14 mouse cellular contexts compared by ENCODE assay signal in the genomic region with DNA sequence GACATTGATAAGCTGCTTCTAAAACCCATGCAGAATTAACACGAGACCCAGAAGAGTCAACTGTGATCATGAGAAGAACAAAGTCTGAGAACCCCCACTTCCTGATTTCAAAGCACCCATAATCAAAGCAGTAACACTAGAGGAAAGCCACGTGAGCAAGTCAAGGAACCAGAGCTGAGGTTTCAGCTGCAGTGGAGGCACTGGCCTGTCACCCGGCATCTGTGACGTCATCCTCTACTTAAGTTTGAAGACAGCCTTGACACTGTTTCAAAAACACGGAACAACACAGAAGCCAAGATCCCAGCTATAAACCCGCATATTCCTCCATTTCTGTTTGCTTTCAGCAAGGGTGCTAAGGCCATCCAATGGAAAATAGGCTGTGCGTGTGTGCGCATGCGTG. TPM values are rescaled to one million over a fixed set of nuclear protein-coding genes. Genes with fewer than 3 reads are reported as not detected.
DNase-seq lines count a peak whose midpoint lies in the region; ATAC-seq and TF ChIP-seq lines count a peak whose summit lies in the region.
"Had no signal": no experiment of that assay in that cellular context is flagged by ENCODE, and none has a peak within 500 bp of the region (broad histone marks: within the 10 kb centered on the region; RNA-seq: fewer than 3 reads in every experiment).

No protein-coding gene starts in this region.

- TF ChIP-seq POLR2A in lung, adult 2 months (IDR thresholded peaks at IDR 0.05; ENCODE audit: borderline replicate concordance, extremely low read depth, low read depth, low read length) = no peak

- H3K27me3 ChIP-seq in lung, embryonic 14.5 days (ENCODE audit: insufficient read depth, low read length) = no peaks in the 10 kb centered on the region
- no peaks in the 10 kb centered on the region for H3K27me3 ChIP-seq in neural tube, embryonic 15.5 days (replicated peaks)
- no peaks in the 10 kb centered on the region for H3K27me3 ChIP-seq in hindbrain, embryonic 16.5 days (replicated peaks; ENCODE audit: control insufficient read depth, insufficient read depth, low read length)
- H3K27me3 ChIP-seq: embryonic facial prominence, embryonic 12.5 days; hindbrain, embryonic 13.5 days; limb, embryonic 13.5 days; neural tube, embryonic 12.5 days had no signal

- no peak overlapping the region for H3K9ac ChIP-seq in lung, embryonic 14.5 days
- no peak overlapping the region for H3K9ac ChIP-seq in neural tube, embryonic 15.5 days (replicated peaks)
- H3K9ac ChIP-seq in hindbrain, embryonic 16.5 days (ENCODE audit: low read depth, low read length) = no peak overlapping the region
- H3K9ac ChIP-seq: embryonic facial prominence, embryonic 12.5 days; hindbrain, embryonic 13.5 days; limb, embryonic 13.5 days; neural tube, embryonic 12.5 days had no signal

- H3K9me3 ChIP-seq in lung, embryonic 14.5 days (ENCODE audit: low read depth, low read length) = no peaks in the 10 kb centered on the region
- H3K9me3 ChIP-seq in neural tube, embryonic 15.5 days (replicated peaks) = no peaks in the 10 kb centered on the region
- H3K9me3 ChIP-seq in hindbrain, embryonic 16.5 days (ENCODE audit: control insufficient read depth, low read length) = no peaks in the 10 kb centered on the region
- H3K9me3 ChIP-seq: embryonic facial prominence, embryonic 12.5 days; hindbrain, embryonic 13.5 days; limb, embryonic 13.5 days; neural tube, embryonic 12.5 days had no signal

- DNase-seq in lung, embryonic 14.5 days = peak; percentile 28
- no peak for DNase-seq in lung, adult 2 months
- DNase-seq in natural killer cell, adult 2 months (ENCODE audit: low spot score in 2 of 2) = peak; percentile 77 to 83
- DNase-seq in thymus, postnatal 25 days = peak; percentile 63
- DNase-seq in adrenal gland, postnatal 10 days = no peak

- ATAC-seq in lung, embryonic 14.5 days (ENCODE audit: insufficient read depth) = no peak
- ATAC-seq in granulocyte monocyte progenitor cell, adult 5-6 weeks (replicated peaks; ENCODE audit: poor library complexity, severe bottlenecking) = peak; percentile 85
- ATAC-seq in neural tube, embryonic 15.5 days (ENCODE audit: low FRiP score) = no peak
- ATAC-seq in hindbrain, embryonic 16.5 days = no peak
- ATAC-seq: forebrain, embryonic 14.5 days had no signal

- H3K27ac ChIP-seq in lung, embryonic 14.5 days (ENCODE audit: low read depth) = no peak overlapping the region
- H3K27ac ChIP-seq in neural tube, embryonic 15.5 days (replicated peaks) = no peak overlapping the region
- no peak overlapping the region for H3K27ac ChIP-seq in hindbrain, embryonic 16.5 days (ENCODE audit: low read depth, low read length)
- H3K27ac ChIP-seq: embryonic facial prominence, embryonic 12.5 days; heart, adult 2 months; hindbrain, embryonic 13.5 days; limb, embryonic 13.5 days; neural tube, embryonic 12.5 days had no signal

- peaks cover 4% of the 10 kb centered on the region; the same call in 1 of the 2 replicates for H3K36me3 ChIP-seq in lung, embryonic 14.5 days (ENCODE audit: insufficient read depth)
- no peaks in the 10 kb centered on the region for H3K36me3 ChIP-seq in neural tube, embryonic 15.5 days
- no peaks in the 10 kb centered on the region for H3K36me3 ChIP-seq in hindbrain, embryonic 16.5 days (ENCODE audit: control insufficient read depth, insufficient read depth, low read length)
- H3K36me3 ChIP-seq: embryonic facial prominence, embryonic 12.5 days; neural tube, embryonic 12.5 days had no signal

- H3K4me1 ChIP-seq in lung, embryonic 14.5 days (ENCODE audit: insufficient read depth) = peaks cover 14% of the 10 kb centered on the region; the same call in 1 of the 2 replicates
- H3K4me1 ChIP-seq in lung, adult 2 months (ENCODE audit: control insufficient read depth, insufficient read depth, low read length) = peaks cover 21% of the 10 kb centered on the region
- H3K4me1 ChIP-seq in neural tube, embryonic 15.5 days = peaks cover 15% of the 10 kb centered on the region; the same call in 1 of the 2 replicates
- H3K4me1 ChIP-seq in hindbrain, embryonic 16.5 days (ENCODE audit: control insufficient read depth, insufficient read depth, low read depth, low read length) = no peaks in the 10 kb centered on the region
- H3K4me1 ChIP-seq: embryonic facial prominence, embryonic 12.5 days had no signal

- TF ChIP-seq CTCF in lung, embryonic 14.5 days (IDR thresholded peaks at IDR 0.05; ENCODE audit: low read depth) = no peak
- no peak for TF ChIP-seq CTCF in lung, adult 2 months (IDR thresholded peaks at IDR 0.05; ENCODE audit: insufficient read depth, low read length)

- H3K4me2 ChIP-seq in lung, embryonic 14.5 days = no peak overlapping the region
- H3K4me2 ChIP-seq in neural tube, embryonic 15.5 days = no peak overlapping the region
- no peak overlapping the region for H3K4me2 ChIP-seq in hindbrain, embryonic 16.5 days (ENCODE audit: low read length)
- H3K4me2 ChIP-seq: embryonic facial prominence, embryonic 12.5 days; hindbrain, embryonic 13.5 days; limb, embryonic 13.5 days; neural tube, embryonic 12.5 days had no signal

- WGBS in lung, embryonic 14.5 days = 61% methylated on average over 9 of the region's 9 CpGs
- 47% methylated on average over 9 of the region's 9 CpGs for WGBS in lung, adult 2 months
- 90% methylated on average over 9 of the region's 9 CpGs for WGBS in neural tube, embryonic 15.5 days
- 93% methylated on average over 9 of the region's 9 CpGs for WGBS in hindbrain, embryonic 16.5 days

- H3K4me3 ChIP-seq in lung, embryonic 14.5 days (ENCODE audit: low read depth, low read length) = no peak overlapping the region
- no peak overlapping the region for H3K4me3 ChIP-seq in lung, adult 2 months (replicated peaks; ENCODE audit: extremely low read depth, low read depth, low read length)
- H3K4me3 ChIP-seq in neural tube, embryonic 15.5 days (replicated peaks) = no peak overlapping the region
- no peak overlapping the region for H3K4me3 ChIP-seq in hindbrain, embryonic 16.5 days (ENCODE audit: low read length)
- H3K4me3 ChIP-seq: embryonic facial prominence, embryonic 12.5 days; heart, adult 2 months; hindbrain, embryonic 13.5 days; limb, embryonic 13.5 days; neural tube, embryonic 12.5 days had no signal

RNA-seq across cellular contexts. Expression of a gene that starts 13.1 kb away (rescaled TPM):
- polyA plus RNA-seq in lung, embryonic 14.5 days (2014; fragmentation: Nextera tagmentation; extraction: Ambion mirVana) = 11.6 and 13.7 TPM in 2 replicates
- polyA plus RNA-seq in lung, adult 2 months (2012; rRNA removed) = 9.8 and 14.9 TPM in 2 replicates
- 18.4 and 22.5 TPM in 2 replicates for total RNA-seq in granulocyte monocyte progenitor cell, adult 5-6 weeks (2014; fragmentation: Nextera tagmentation)
- 24.0 and 57.3 TPM in 2 replicates for total RNA-seq in granulocyte monocyte progenitor cell, adult 5-6 weeks (2017)
- total RNA-seq in adrenal gland, postnatal 10 days (2021) = 10 to 100 TPM; 26.3 to 30.0 TPM
- polyA plus RNA-seq in neural tube, embryonic 15.5 days (2015; fragmentation: Nextera tagmentation; extraction: Ambion mirVana) = 14.4 and 16.8 TPM in 2 replicates
- polyA plus RNA-seq in hindbrain, embryonic 16.5 days (2015; fragmentation: Nextera tagmentation; extraction: Ambion mirVana) = 13.0 and 14.8 TPM in 2 replicates

RNA-seq across cellular contexts. Expression of a gene that starts 51.0 kb away (rescaled TPM):
- 678 and 713 TPM in 2 replicates for polyA plus RNA-seq in lung, embryonic 14.5 days (2014; fragmentation: Nextera tagmentation; extraction: Ambion mirVana)
- polyA plus RNA-seq in lung, adult 2 months (2012; rRNA removed) = 43.4 and 72.0 TPM in 2 replicates
- total RNA-seq in granulocyte monocyte progenitor cell, adult 5-6 weeks (2014; fragmentation: Nextera tagmentation) = 2,458 and 2,594 TPM in 2 replicates
- total RNA-seq in granulocyte monocyte progenitor cell, adult 5-6 weeks (2017) = 1,991 and 2,116 TPM in 2 replicates
- total RNA-seq in adrenal gland, postnatal 10 days (2021) = 100 to 1,000 TPM; 288 to 299 TPM
- polyA plus RNA-seq in neural tube, embryonic 15.5 days (2015; fragmentation: Nextera tagmentation; extraction: Ambion mirVana) = 337 and 386 TPM in 2 replicates
- polyA plus RNA-seq in hindbrain, embryonic 16.5 days (2015; fragmentation: Nextera tagmentation; extraction: Ambion mirVana) = 297 and 315 TPM in 2 replicates

Comparison
In these comparisons a context has a peak if more than half of its experiments do, and no peak if none do; other contexts are left out.
1. DNase-seq: peak in lung, embryonic 14.5 days (single experiment), natural killer cell, adult 2 months (2 of 2) and thymus, postnatal 25 days (single experiment); none in lung, adult 2 months (single experiment) and adrenal gland, postnatal 10 days (single experiment).